Mouse (Mus musculus): Measurements from ENCODE around the gene Wdr95. TPM values are rescaled to one million over a fixed set of nuclear protein-coding genes. Genes with fewer than 3 reads are reported as not detected.
A peak's percentile ranks its signal among the peaks of the same experiment; 100 is the strongest.

Gene Wdr95
- polyA plus RNA-seq, 1 experiment from 2014 or later = not detected

DNA sequence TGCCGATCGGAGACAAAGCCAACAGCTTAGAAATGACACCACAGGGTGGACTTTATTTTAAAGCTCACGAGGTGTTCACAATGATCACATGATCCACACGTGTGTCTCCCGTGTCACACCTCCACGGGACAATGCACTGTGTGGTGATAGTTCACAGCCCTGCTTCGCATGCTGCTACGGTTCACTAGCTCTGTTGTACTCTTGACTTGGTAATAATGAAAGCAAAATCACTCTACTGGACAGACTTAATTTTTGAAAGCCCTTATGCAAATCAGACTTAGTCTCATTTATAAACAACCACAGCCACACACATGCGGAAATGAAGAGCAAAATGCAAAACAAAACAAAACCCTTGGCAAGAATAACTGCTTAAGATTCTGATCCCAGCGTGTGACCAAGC, 88.3 kb downstream of the Wdr95 start:
- peaks cover 30% of the 10 kb centered on the region for H3K36me3 ChIP-seq
- H3K27me3 ChIP-seq (replicated peaks) = no peaks in the 10 kb centered on the region
- no peak overlapping the region for H3K4me2 ChIP-seq (replicated peaks)
- H3K4me1 ChIP-seq (replicated peaks) = no peaks in the 10 kb centered on the region
- H3K9ac ChIP-seq = no peak overlapping the region
- 93% methylated on average over 10 of the region's 10 CpGs for WGBS
- H3K4me3 ChIP-seq (replicated peaks) = no peak overlapping the region
- no peak for ATAC-seq
- no peak overlapping the region for H3K27ac ChIP-seq
- H3K9me3 ChIP-seq = no peaks in the 10 kb centered on the region

DNA sequence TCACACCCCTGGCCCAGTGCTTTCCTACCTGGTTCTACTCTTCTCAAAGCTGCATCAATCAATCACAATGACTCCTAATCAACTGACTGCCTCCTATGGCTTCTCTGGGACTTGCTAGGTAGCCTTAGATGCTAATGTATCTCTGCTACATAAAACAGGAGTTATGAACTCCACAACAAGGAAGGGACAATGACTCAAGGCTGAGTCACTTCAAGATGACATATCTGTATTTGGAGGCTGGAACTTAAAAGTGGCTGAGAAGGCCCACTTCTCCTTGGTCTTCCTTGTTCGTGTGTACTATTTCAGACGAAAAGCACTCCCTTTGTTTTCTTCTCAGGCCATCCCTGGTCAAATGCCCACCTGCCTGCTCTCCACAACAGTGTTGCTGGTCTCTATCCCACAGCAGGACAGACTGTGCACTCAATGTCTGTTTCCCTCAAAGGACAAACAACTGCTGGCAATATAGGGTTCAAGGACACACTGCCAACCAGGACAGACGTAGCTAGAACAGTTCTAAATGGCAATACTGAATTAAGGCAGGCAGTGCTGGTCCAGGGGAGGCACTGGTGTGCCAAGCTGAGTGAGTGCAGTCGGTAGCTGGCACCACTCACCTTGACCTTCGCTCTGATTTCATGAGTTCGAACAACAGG, 89.4 kb downstream of the Wdr95 start:
- H3K36me3 ChIP-seq = peaks cover 30% of the 10 kb centered on the region
- ATAC-seq = no peak
- H3K27me3 ChIP-seq (replicated peaks) = no peaks in the 10 kb centered on the region
- H3K9ac ChIP-seq = no peak overlapping the region
- no peak overlapping the region for H3K27ac ChIP-seq
- 83% methylated on average over 6 of the region's 6 CpGs for WGBS
- no peak overlapping the region for H3K4me2 ChIP-seq (replicated peaks)
- no peaks in the 10 kb centered on the region for H3K9me3 ChIP-seq
- H3K4me1 ChIP-seq (replicated peaks) = no peaks in the 10 kb centered on the region
- H3K4me3 ChIP-seq (replicated peaks) = no peak overlapping the region

DNA sequence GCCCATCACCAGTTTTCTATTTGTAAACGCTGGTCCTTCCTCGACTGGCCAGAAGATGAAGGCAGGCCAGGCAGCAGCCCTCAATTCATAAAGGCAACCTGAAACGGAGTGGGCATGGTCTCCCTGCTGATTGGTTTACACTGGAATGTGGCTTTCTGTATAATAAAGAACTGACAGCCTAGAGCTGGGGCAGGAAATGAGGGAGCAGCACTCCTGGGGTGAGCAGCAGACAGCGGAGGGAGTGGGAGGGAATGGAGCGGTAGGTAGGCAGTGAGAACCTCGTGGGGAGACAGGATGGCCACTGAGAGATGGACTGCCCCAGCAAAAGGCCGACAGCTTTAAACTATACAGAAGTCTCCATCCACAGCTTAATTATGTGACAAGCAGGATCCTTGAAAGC, 93.7 kb downstream of the Wdr95 start:
- no peak overlapping the region for H3K4me3 ChIP-seq (replicated peaks)
- peaks cover 48% of the 10 kb centered on the region for H3K36me3 ChIP-seq
- no peak overlapping the region for H3K27ac ChIP-seq

DNA sequence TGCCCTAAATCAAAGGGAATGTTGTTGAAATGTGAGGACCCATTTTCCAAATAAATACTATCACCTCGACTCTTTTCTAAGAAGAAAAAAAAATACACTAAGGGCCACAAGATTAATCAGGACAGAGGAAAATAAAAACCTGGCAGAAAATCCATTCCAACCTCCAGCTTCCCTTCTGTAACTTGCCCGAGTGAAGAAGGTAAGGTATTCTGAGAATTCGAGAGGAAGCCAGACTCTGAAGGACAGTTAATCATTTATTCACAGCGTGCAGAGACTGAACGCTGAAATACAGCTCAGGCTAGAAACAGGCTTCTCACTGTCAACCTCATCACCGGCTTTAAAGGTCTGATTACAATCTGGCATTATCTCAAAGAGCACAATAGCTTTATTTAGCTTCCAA, 94.2 kb downstream of the Wdr95 start:
- Histone ChIP-seq H3K4me3 (replicated peaks) (no peak overlapping the region), H3K27me3 (replicated peaks) (no peaks in the 10 kb centered on the region), H3K27ac (no peak overlapping the region), H3K9me3 (no peaks in the 10 kb centered on the region), H3K36me3 (peaks cover 50% of the 10 kb centered on the region), H3K4me2 (replicated peaks) (no peak overlapping the region), H3K9ac (no peak overlapping the region), H3K4me1 (replicated peaks) (no peaks in the 10 kb centered on the region)
- 37% methylated on average over 6 of the region's 6 CpGs for WGBS
- no peak for ATAC-seq

More for the DNA sequence above, 93.7 kb downstream of the Wdr95 start:
- ATAC-seq = no peak
- Histone ChIP-seq H3K9me3 (no peaks in the 10 kb centered on the region), H3K4me2 (replicated peaks) (no peak overlapping the region), H3K27me3 (replicated peaks) (no peaks in the 10 kb centered on the region), H3K9ac (no peak overlapping the region), H3K4me1 (replicated peaks) (no peaks in the 10 kb centered on the region)
- WGBS = 52% methylated on average over 7 of the region's 7 CpGs

DNA sequence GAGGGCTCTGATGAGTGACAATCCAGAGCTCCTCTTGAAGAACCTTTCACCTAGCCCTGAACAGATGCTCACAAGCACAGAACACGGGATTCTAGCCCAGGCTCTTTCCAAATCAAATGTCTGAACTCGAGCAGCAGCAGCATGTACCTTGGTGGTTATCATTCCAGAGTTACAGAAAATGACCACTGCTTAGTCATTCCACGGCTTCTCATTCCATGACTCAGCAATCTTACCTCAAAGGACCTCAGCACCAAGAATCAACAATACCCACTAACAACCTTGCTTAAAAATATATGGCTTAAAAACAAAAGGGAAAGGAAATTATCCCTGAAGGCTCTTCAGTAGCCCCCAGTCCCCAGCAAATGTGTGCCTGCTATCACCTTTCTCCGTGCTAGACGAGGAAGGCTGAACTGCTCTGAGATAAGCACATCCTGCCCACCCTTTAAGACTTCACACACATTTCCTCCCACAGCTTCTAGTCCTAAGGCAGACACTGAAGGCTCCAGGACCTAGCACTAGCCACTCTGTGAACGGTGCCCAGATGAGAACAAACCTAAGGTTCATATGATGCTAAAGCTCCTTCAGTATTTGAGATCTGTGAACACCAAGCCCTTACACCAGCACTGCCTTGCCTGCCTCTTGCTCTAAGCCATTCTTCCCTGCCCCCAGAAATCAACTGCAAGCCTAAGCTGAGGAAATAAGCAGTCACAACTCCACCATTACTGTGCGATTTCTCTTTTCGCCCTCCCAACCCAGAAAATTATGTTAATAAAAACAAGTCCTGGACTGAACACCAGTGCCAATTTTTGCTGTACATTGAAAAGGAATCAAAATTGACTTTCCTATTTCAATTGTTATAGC, 95.6 kb downstream of the Wdr95 start:
- no peaks in the 10 kb centered on the region for H3K9me3 ChIP-seq
- 71% methylated on average over 8 of the region's 8 CpGs for WGBS
- H3K4me3 ChIP-seq (replicated peaks) = no peak overlapping the region
- peaks cover 42% of the 10 kb centered on the region for H3K36me3 ChIP-seq
- ATAC-seq = no peak
- H3K27me3 ChIP-seq (replicated peaks) = no peaks in the 10 kb centered on the region
- no peak overlapping the region for H3K9ac ChIP-seq
- H3K4me1 ChIP-seq (replicated peaks) = no peaks in the 10 kb centered on the region
- no peak overlapping the region for H3K4me2 ChIP-seq (replicated peaks)
- H3K27ac ChIP-seq = no peak overlapping the region

DNA sequence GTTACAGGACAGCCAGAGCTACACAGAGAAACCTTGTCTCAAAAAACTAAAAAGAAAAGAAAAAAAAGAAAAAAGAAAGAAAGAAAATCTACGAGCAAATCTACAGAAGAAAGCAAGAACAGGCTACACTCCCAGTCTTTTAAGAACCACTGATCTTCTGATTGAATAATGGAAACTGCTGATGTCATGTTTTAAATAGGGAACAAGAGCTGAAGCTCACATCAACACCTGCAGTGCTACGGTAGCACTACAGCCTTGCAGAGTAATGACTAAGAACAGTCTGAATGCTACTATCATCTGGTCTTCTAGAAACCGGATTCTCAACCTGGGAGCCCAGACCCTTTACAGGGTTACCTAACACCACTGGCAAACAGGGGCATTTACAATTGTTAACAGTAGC, 97.1 kb downstream of the Wdr95 start:
- no peak overlapping the region for H3K9ac ChIP-seq
- H3K4me3 ChIP-seq (replicated peaks) = no peak overlapping the region
- H3K27me3 ChIP-seq (replicated peaks) = no peaks in the 10 kb centered on the region
- no peaks in the 10 kb centered on the region for H3K4me1 ChIP-seq (replicated peaks)
- 90% methylated on average over 3 of the region's 3 CpGs for WGBS
- ATAC-seq = no peak
- no peaks in the 10 kb centered on the region for H3K9me3 ChIP-seq
- peaks cover 38% of the 10 kb centered on the region for H3K36me3 ChIP-seq
- H3K27ac ChIP-seq = no peak overlapping the region
- no peak overlapping the region for H3K4me2 ChIP-seq (replicated peaks)

DNA sequence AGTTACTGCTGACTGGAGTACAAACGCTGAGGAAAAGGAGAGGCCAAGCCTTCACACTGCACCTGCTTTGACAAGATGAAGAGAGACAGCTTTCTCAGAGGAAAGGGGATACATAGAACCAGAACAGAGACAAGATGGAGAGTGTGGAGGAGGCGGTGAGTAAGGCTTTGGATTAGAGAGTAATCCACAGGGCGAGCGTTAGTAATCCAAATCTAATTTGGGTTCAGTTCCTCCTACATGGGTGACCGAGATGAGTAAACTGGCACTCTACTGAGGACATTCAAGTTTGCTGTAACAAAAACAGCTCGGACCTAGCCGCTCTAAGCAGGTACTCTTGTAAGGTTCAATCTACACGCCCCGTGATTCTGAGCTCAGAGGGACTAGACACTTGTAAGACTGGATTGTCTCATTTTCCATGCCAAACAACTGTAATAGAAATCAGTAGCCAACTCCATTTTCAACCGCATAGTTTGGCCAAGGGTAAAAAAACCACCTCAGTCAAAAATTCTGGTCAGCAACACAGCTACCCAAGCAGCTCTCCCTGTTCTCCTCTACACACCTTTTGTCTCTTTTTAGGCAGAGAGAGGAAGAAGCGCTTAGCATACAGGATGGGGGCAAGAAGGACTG, 106.0 kb downstream of the Wdr95 start:
- Histone ChIP-seq H3K9me3 (no peaks in the 10 kb centered on the region), H3K36me3 (peaks cover 16% of the 10 kb centered on the region; the same call in 1 of the 2 replicates), H3K4me2 (replicated peaks) (peak overlapping the region; percentile 63), H3K4me3 (replicated peaks) (peak overlapping the region; percentile 65), H3K9ac (peak overlapping the region; percentile 58), H3K4me1 (replicated peaks) (peaks cover 8% of the 10 kb centered on the region; the same call in 1 of the 2 replicates), H3K27me3 (replicated peaks) (no peaks in the 10 kb centered on the region), H3K27ac (no peak overlapping the region)
- no peak for ATAC-seq
- 47% methylated on average over 11 of the region's 11 CpGs for WGBS

DNA sequence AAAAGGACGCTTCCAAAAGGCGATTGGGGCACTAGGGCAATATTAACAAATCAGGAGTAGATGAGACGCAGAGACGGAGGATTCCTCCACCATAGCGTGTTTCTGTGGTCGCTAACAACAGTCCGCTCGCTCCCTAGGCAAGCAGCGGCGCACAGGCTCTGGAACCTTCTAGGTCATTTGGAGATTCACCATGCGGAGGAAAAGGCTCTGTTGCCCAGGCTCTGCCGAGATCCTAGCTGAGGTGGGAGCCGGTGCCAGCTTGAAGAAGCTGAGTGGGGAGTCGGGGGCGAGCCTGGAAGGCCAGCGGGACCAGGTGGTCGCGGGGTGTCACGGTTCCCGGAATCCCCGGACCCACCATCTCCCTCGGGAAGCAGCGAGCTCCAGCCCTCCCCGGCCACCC, 107.1 kb downstream of the Wdr95 start:
- ATAC-seq = peak; percentile 5
- peak overlapping the region; percentile 91 for H3K27ac ChIP-seq
- H3K9ac ChIP-seq = peak overlapping the region; percentile 58
- H3K27me3 ChIP-seq (replicated peaks) = no peaks in the 10 kb centered on the region
- WGBS = under 1% methylated on average over 24 of the region's 24 CpGs
- peaks cover 11% of the 10 kb centered on the region; the same call in 1 of the 2 replicates for H3K36me3 ChIP-seq
- H3K4me2 ChIP-seq (replicated peaks) = peak overlapping the region; percentile 63
- H3K9me3 ChIP-seq = no peaks in the 10 kb centered on the region
- peak overlapping the region; percentile 65 for H3K4me3 ChIP-seq (replicated peaks)
- peaks cover 8% of the 10 kb centered on the region; the same call in 1 of the 2 replicates for H3K4me1 ChIP-seq (replicated peaks)

DNA sequence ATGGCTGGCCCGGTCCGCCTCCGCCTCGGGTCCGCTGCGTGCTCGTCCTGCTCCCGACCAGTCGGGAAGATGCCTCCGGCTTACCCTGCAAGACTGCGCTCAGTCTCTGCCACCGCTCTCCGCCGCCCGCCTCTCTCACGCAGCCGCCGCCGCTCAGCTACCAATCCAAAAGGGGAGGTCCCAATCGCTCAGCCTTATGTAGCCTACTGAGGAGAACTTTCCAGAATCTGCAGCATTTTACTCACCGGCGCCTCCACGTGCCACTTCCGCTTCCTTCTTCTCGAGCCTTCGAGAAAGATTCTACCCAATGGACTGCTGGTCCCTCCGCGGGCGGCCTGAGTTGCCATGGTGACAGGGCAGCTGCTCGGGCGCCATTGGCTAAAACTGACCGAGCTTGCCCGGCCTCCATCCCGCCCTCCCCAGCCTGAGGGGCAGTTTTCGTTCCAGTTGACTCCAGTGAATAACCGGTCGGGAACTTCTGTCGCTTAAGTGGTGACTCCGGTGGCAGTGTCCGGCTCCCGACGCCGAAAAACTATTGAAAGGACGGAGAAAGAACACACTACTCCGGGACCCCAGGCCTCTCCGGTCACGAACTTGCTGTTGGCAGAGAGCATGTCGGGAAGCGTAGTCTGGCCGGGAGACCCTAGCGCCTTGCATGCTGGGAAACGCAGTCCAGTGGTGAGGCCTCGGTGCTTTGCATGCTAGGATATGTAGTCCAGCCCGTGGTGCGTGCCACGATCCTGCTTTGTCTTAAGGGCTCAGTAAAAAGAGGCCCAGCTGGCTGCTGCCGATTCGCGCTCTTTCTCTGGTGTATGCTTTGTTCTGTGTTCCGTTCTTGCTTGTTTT, 107.8 kb downstream of the Wdr95 start, which contains the start of gene Hsph1:
TSS of gene Hsph1 (minus strand) at position 302 of the 846 bp plus-strand sequence.
- WGBS = under 1% methylated on average over 60 of the region's 60 CpGs
- H3K9me3 ChIP-seq = no peaks in the 10 kb centered on the region
- H3K4me3 ChIP-seq (replicated peaks) = peak within 1 kb of the TSS; percentile 65
- H3K4me1 ChIP-seq (replicated peaks) = peaks cover 8% of the 10 kb centered on the region; the same call in 1 of the 2 replicates
- H3K4me2 ChIP-seq (replicated peaks) = peak within 1 kb of the TSS; percentile 63
- peaks cover 5% of the 10 kb centered on the region; the same call in 1 of the 2 replicates for H3K36me3 ChIP-seq
- peak within 1 kb of the TSS; percentile 58 for H3K9ac ChIP-seq
- peak within 1 kb of the TSS; percentile 91 for H3K27ac ChIP-seq
- no peaks in the 10 kb centered on the region for H3K27me3 ChIP-seq (replicated peaks)
- peak; percentile 99 for ATAC-seq

DNA sequence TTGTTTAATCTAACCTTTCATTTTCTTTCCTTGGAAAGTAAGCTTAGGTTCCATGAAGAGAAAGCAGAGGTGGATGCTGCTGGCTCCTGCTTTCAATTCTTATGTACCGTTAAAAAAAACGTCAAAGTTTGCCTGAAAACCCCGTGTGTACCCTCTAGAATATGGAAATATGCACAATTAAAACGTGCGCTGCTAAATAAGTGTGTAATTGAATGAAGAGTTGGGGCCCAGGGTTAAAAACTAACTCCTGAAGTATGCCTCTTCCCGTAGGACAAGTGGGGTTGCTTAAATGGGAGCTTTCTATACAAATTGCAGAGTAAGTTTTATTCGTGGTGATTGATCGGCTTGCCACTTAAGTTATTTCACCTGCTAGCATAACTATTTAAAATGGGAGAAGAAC, 108.8 kb downstream of the Wdr95 start:
- H3K4me1 ChIP-seq (replicated peaks) = peaks cover 8% of the 10 kb centered on the region; the same call in 1 of the 2 replicates
- no peaks in the 10 kb centered on the region for H3K27me3 ChIP-seq (replicated peaks)
- 55% methylated on average over 8 of the region's 8 CpGs for WGBS
- peak overlapping the region; percentile 63 for H3K4me2 ChIP-seq (replicated peaks)
- ATAC-seq = no peak
- H3K36me3 ChIP-seq = peaks cover 1% of the 10 kb centered on the region; the same call in 1 of the 2 replicates
- no peaks in the 10 kb centered on the region for H3K9me3 ChIP-seq
- H3K4me3 ChIP-seq (replicated peaks) = no peak overlapping the region
- no peak overlapping the region for H3K9ac ChIP-seq
- H3K27ac ChIP-seq = no peak overlapping the region

DNA sequence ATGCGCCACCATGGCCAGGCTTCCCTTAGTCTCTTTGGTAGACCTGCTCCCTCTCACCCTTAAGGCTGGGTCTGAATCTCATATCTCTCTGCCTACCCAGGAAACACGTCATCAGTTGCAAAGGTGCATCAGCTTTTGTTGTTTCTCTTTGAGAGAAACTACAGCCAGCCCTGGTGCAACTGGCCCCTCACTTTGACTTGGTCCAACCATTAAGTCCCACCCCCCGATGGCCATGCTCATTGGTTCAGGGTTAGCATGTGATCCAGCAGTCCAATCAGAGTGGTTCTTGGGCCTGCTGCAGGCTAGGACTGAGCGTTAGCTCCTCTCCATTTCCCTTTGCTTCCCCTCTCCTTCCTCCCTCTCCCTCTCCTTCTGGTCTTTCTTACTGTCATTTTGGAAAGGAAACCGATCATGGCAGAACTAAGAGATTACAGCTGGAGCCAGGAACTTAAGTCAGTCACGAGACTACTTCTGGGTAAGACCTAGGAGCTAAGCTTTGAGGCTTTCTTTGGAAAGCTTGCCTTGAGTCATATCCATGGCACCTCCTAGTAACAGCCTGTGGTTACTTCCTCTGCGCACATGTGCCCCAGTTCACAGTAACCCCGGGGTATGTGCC, 112.9 kb downstream of the Wdr95 start:
- Histone ChIP-seq H3K9ac (no peak overlapping the region), H3K27ac (no peak overlapping the region), H3K4me1 (replicated peaks) (no peaks in the 10 kb centered on the region), H3K27me3 (replicated peaks) (no peaks in the 10 kb centered on the region), H3K4me3 (replicated peaks) (no peak overlapping the region), H3K9me3 (no peaks in the 10 kb centered on the region), H3K36me3 (no peaks in the 10 kb centered on the region), H3K4me2 (replicated peaks) (no peak overlapping the region)
- 79% methylated on average over 8 of the region's 8 CpGs for WGBS
- ATAC-seq = no peak

Data from intestine, embryonic 15.5 days (tissue).